Mouse (Mus musculus) neural tube, embryonic 10.5 days (tissue): ENCODE results near the gene Fam155a.
"Not testable (repeated sequence)": the region's sequence is repeated elsewhere in the genome, so short reads cannot be mapped to it uniquely, and the experiment has no call there.

Experiments used
- DNase-seq: peaks from one replicate; pipeline ENCODE4 v3.0.0-alpha.2; 2017; ENCODE audit warnings: low spot score; ENCODE audit errors: extremely low spot score

Fam155a gene

GRCm38 (mm10) chr8:9770999-9771605, at the start of gene Fam155a:
TSS of gene Fam155a (minus strand) at chr8:9771161.
- DNase-seq, result no peak

- DNase-seq, result no peak
Measured at GRCm38 (mm10) chr8:9813273-9813946, 42.4 kb upstream of the Fam155a start.

- DNase-seq, result no peak
Measured at GRCm38 (mm10) chr8:9810955-9811530, 40.1 kb upstream of the Fam155a start.

DNA sequence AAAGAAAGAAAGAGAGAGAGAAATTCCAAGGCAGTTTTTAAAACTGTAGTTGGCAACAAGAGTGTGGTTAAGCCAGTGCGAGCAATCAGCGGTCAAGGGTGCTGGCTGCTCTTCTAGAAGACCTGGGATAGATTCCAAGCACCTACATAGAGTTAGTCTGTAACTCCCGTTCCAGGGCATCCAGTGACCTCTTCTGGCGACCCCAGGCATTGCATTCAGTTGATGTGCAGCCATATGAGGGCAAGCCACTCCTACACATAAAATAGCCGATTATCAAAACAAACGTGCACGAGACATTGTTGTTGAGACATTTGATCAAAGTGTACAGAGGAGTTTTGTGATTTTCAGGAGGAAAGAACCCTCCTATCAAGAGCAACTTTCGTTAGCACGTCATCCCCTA, 37.6 kb upstream of the Fam155a start:
- DNase-seq, result no peak

DNA sequence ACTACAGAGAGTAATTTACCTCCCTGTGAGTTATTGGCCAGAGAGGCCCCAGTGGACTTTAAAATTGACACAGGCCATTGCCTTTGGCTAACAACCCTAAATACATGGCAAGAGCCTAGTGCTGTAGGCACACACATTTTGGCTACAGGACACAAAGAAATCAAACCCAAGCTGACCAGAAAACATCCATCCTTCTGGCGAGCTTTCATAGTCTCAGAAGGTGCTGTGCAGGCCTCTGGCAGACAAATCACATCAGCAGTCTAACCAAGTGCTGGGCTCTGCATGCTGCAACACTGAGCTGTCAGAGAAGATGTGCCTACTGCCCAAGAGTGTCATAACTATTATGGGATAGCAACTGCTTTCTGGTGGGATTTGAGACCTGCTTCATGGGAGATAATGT, 34.7 kb upstream of the Fam155a start:
- DNase-seq, result no peak

GRCm38 (mm10) chr8:9800346-9800745, 29.4 kb upstream of the Fam155a start:
- DNase-seq, result not testable (repeated sequence)

DNA sequence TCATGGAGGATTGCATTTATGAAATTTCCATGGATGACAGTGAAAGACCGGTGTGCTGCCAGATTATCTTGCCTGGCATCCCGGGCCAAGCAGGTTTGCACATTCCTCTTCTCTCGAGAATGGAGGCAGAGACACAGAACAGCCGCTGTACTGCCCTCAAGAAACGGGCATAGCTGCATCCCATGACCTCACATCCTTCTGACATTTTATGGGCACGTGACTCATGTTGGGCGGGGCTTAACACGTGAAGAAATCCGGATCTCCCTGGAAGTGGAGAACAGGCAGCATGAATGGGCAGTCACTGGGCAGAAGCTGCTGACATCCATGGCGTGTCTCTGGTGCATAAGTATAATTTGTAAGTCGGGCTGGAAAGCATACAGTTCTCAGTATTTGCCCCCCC, 29.0 kb upstream of the Fam155a start:
- no peak for DNase-seq

- no peak for DNase-seq
Measured at GRCm38 (mm10) chr8:9797514-9797913, 26.6 kb upstream of the Fam155a start.

GRCm38 (mm10) chr8:9795724-9796123, 24.8 kb upstream of the Fam155a start:
- no peak for DNase-seq

DNA sequence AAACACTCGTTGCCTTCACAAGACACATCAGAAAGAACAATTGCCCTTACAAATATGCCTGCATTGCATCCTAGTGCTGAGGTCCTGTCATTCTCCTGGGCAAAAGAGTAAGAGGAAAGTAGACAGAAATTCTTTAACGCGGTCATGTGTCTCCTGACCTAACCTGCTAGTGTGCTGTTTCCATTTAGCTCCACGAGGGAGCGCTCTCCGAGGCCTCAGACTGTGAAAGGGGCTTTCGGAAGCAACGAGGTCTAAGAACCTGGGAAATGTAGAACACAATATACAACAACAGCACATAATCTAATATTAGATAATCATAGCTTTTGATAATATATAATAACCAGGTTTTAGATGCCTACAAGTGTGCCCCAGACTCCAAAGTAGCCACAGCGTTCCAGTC, 22.4 kb upstream of the Fam155a start:
- no peak for DNase-seq

DNA sequence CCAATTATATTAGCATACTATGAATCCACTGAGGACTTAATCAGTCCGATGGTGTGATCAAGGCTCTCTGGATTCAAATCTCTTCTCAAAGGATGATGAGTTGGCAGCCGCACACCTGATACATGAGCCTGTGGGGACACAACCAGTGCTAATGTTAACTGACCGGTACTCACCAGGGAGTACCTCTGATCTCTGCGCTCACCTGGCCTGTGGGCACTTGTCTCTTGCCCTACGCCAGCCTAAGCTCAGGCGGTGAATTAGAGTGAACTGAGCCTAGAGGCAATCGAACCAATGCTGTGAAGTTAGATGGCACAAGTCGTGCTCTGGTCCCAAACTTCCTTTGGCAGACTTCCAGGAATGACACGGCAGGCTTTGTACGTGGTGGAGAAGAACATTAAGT, 9.4 kb upstream of the Fam155a start:
- no peak for DNase-seq

DNA sequence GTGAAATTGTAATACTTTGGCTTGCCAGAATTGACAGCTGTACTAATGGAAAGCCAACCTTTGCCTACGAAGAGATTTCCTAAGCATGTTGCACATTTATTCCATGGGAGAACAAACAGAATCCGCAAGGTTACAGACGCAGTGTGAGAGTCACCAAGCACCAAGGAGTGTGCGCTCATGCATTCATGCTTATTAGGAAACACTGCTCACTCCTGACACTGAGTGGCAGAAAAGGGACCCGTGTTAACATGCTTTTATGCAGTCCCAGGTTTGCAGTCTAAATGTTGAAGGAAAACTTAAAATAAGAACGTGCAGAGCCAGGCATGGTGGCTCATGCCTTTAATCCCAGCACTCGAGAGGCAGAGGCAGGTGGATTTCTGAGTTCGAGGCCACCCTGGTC, 7.2 kb upstream of the Fam155a start:
- DNase-seq, result no peak

GRCm38 (mm10) chr8:9776818-9777217, 5.9 kb upstream of the Fam155a start:
- no peak for DNase-seq

DNA sequence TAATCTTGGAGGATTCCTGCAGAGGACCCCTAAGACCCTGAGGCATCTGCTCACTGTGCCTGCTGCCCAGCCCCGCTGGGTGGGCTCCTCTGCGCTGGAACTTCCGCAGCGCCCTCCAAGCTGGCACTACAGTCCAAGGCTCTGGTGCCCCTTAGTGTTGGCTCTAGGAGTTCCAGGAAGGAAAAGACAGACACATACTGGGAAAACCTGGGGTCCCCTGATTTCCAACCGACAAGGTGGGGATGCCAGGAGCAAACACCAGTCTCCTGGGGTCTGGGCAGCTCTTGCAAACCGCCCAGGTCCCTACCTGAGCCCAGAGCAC, 1.5 kb upstream of the Fam155a start:
- DNase-seq, result peak; percentile 41

DNA sequence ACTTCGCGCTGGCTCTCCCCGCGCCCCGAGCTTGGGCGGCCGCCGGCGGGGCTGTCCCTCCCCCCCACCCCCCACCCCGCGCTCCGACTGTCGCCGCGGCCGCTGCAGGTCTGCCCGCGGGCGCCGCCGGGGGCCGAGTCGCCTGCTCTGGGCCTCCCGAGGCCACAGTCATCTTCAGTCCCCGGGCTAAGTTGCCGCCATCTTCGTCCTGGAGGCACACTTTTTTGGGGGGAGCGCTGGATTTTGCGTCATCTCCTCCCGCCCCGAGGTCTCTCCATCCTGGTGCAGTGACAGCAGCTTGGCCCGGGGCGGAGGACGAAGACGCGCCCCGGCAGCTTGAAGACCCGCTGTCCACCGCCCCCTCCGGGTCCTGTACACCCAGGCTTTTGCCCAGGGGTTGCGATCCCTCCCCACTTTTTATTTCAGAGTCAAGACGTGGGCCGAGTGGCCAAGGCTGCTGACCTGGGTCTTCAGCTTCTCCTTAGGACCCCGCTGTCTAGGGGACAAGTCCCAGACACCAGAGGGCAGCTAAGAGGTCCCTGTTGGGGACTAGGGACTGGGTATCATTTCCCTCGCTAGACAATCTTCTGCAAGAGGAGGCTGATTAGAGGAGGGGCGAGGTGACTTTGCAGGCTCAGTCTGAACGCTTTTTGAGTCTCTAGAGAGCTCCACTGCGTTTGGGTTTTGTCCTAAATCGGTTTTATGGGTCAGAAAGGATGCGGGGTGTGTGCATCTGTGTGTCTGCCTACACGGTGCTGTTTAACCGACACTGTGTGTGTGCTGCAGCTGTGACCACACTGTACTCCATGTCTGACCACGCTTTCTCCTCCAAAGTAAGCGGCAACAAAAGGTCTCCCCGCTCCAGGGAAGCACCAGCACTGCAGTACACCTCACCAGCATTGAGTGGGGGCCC, 901 bp upstream of the Fam155a start:
- peak; percentile 60 for DNase-seq

- peak; percentile 62 for DNase-seq
Measured at GRCm38 (mm10) chr8:9770261-9770998, 531 bp downstream of the Fam155a start.

- DNase-seq, result peak; percentile 80
Measured at GRCm38 (mm10) chr8:9769061-9769460, 1.9 kb downstream of the Fam155a start.

- DNase-seq, result no peak
Measured at GRCm38 (mm10) chr8:9735169-9735568, 35.8 kb downstream of the Fam155a start.

DNA sequence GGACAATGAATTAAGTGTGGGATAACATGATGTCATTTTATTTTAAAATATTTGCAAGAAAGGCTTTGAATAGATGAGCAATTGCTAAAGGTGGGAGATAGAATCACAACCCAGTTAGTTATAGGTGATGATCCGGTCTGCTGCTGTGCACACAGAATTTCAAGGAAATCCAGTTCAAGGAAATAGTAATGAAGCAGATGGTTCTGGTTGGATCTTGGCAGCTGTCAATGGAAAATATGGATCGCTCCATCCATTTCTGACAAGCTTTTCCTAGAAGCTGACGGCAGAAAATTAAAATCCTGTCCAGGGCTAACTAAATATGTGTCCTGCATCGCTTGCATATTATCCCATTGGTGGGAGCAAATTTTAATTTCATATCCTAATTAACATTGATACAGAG, 61.2 kb downstream of the Fam155a start:
- no peak for DNase-seq

DNA sequence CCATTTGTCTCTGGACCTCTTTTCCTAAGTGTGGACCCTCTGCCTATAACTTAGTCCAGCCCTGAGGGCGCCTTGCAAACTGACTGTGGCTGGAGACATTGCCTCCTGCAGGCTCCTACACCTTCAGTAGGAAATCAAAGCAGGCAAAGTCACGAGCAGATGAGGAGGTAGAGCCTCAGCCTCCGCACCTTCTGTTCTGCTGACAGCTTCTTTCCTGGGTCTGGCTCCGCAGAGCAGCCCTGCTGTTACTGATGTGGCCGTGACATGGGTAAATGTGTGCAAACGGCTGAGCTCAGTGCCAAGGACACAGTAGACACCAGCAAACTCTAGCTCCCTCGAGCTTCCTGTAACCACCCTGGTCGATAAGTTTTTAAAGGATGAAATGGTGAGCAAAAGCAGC, 63.5 kb downstream of the Fam155a start:
- DNase-seq, result no peak

- no peak for DNase-seq
Measured at GRCm38 (mm10) chr8:9694794-9695193, 76.2 kb downstream of the Fam155a start.
